Mouse (Mus musculus) ES-Bruce4 (cell line): ENCODE measurements around the gene Tecpr2.

Source experiments
- CTCF ChIP-seq: IDR thresholded peaks from one replicate; pipeline ENCODE4 v1.8.1; 2011; ENCODE audit warnings: low read depth, low read length
- POLR2A ChIP-seq: IDR thresholded peaks from one replicate; pipeline ENCODE4 v1.8.1; 2011; ENCODE audit warnings: low read length; ENCODE audit not compliant: insufficient read depth

DNA sequence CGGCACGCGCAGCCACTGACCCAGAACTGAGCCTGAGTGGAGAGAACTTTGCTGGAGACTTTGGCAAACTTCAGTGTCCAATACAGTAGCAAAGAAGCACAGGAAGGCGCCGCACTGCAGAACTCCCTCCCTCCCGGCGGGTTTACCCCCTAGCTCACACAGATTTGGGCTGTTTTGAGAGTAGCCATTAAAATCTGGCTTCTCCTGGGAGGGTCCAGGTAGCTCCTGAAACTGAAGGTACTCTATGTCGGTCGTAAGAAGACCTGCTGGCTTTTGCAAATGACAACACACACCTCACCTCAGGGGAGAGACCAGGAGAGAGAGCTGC lies 38.2 kb upstream of the Tecpr2 start:
- TF ChIP-seq CTCF (no peak), POLR2A (no peak)
